Mouse (Mus musculus) midbrain, embryonic 16.5 days (tissue): ENCODE data around the gene Gng3. TPM values are rescaled to one million over a fixed set of nuclear protein-coding genes. Genes with fewer than 3 reads are reported as not detected.

Experiments
- microRNA-seq: library from miRNA; unstranded; fragments of <30 nt; microRNA quantifications from one replicate; pipeline ENCODE4, GENCODE M21; 2017
- polyA plus RNA-seq: library from polyadenylated mRNA; unstranded; fragments of >200 nt; fragmentation: Nextera tagmentation; extraction: Ambion mirVana; gene quantifications from 2 replicates; pipeline ENCODE4 v1.2.1, GENCODE M21; 2015

Gng3 gene
- polyA plus RNA-seq, 1 experiment from 2014 or later, result 539 TPM

Small RNA genes within 50 kb of the gene (microRNA-seq; reads per million reads assigned to microRNA genes)
- gene Mir5136, result 0.69 reads per million

Other genes starting within 250 kb of the Gng3 start
- 11.7 and 13.6 TPM in 2 replicates for gene Slc22a8, start 247.9 kb downstream of the Gng3 start, polyA plus RNA-seq
- 9.2 and 10.0 TPM in 2 replicates for gene Slc22a6, start 221.2 kb downstream of the Gng3 start, polyA plus RNA-seq
- 0.53 and 0.65 TPM in 2 replicates for gene Chrm1, start 175.4 kb downstream of the Gng3 start, polyA plus RNA-seq
- 176 and 182 TPM in 2 replicates for gene Slc3a2, start 115.8 kb downstream of the Gng3 start, polyA plus RNA-seq
- 93.1 and 95.9 TPM in 2 replicates for gene Wdr74, start 103.4 kb downstream of the Gng3 start, polyA plus RNA-seq
- gene 1700092M07Rik, start 98.5 kb downstream of the Gng3 start, polyA plus RNA-seq, result 1.2 and 1.8 TPM in 2 replicates
- gene Stx5a, start 97.8 kb downstream of the Gng3 start, polyA plus RNA-seq, result 122 and 123 TPM in 2 replicates
- gene Nxf1, start 82.1 kb downstream of the Gng3 start, polyA plus RNA-seq, result 146 and 169 TPM in 2 replicates
- 195 and 202 TPM in 2 replicates for gene Tmem223, start 68.2 kb downstream of the Gng3 start, polyA plus RNA-seq
- gene Tmem179b, start 64.7 kb downstream of the Gng3 start, polyA plus RNA-seq, result 26.4 and 26.6 TPM in 2 replicates
- gene Taf6l, start 52.8 kb downstream of the Gng3 start, polyA plus RNA-seq, result 30.7 and 32.9 TPM in 2 replicates
- gene Polr2g, start 40.6 kb downstream of the Gng3 start, polyA plus RNA-seq, result 136 and 140 TPM in 2 replicates
- 7.6 and 8.9 TPM in 2 replicates for gene Zbtb3, start 36.6 kb downstream of the Gng3 start, polyA plus RNA-seq
- 55.0 and 61.6 TPM in 2 replicates for gene Ttc9c, start 19.9 kb downstream of the Gng3 start, polyA plus RNA-seq
- 5.3 and 6.2 TPM in 2 replicates for gene Hnrnpul2, start 19.2 kb downstream of the Gng3 start, polyA plus RNA-seq
- gene AC129217.1, start 9.4 kb downstream of the Gng3 start, polyA plus RNA-seq, result not detected in 2 replicates
- gene Bscl2, start 1.7 kb downstream of the Gng3 start, polyA plus RNA-seq, result 101 and 105 TPM in 2 replicates
- 0.62 and 0.92 TPM in 2 replicates for gene Lrrn4cl, start 11.6 kb upstream of the Gng3 start, polyA plus RNA-seq
- gene Ubxn1, start 32.3 kb upstream of the Gng3 start, polyA plus RNA-seq, result 130 and 142 TPM in 2 replicates
- gene Uqcc3, start 41.7 kb upstream of the Gng3 start, polyA plus RNA-seq, result 54.5 and 59.8 TPM in 2 replicates
- gene Lbhd1, start 44.5 kb upstream of the Gng3 start, polyA plus RNA-seq, result 30.5 and 31.7 TPM in 2 replicates
- not detected in 2 replicates for gene Gm49403, start 44.7 kb upstream of the Gng3 start, polyA plus RNA-seq
- gene 1810009A15Rik, start 49.7 kb upstream of the Gng3 start, polyA plus RNA-seq, result 35.4 and 39.2 TPM in 2 replicates
- 0.43 TPM in 1 of 2 replicates, not detected in the other for gene Gm49416, start 49.7 kb upstream of the Gng3 start, polyA plus RNA-seq
- gene Ints5, start 53.8 kb upstream of the Gng3 start, polyA plus RNA-seq, result 29.2 and 30.9 TPM in 2 replicates
- 76.8 and 84.0 TPM in 2 replicates for gene Ganab, start 58.9 kb upstream of the Gng3 start, polyA plus RNA-seq
- gene B3gat3, start 81.2 kb upstream of the Gng3 start, polyA plus RNA-seq, result 87.8 and 95.7 TPM in 2 replicates
- 1.4 and 2.2 TPM in 2 replicates for gene Rom1, start 90.2 kb upstream of the Gng3 start, polyA plus RNA-seq
- gene Eml3, start 90.4 kb upstream of the Gng3 start, polyA plus RNA-seq, result 8.6 and 9.1 TPM in 2 replicates
- gene Mta2, start 102.7 kb upstream of the Gng3 start, polyA plus RNA-seq, result 108 and 121 TPM in 2 replicates
- 25.6 and 26.2 TPM in 2 replicates for gene Tut1, start 114.7 kb upstream of the Gng3 start, polyA plus RNA-seq
- 283 and 293 TPM in 2 replicates for gene Eef1g, start 127.8 kb upstream of the Gng3 start, polyA plus RNA-seq
- gene Ahnak, start 150.1 kb upstream of the Gng3 start, polyA plus RNA-seq, result 2.7 and 3.2 TPM in 2 replicates
- gene Scgb1a1, start 248.8 kb upstream of the Gng3 start, polyA plus RNA-seq, result not detected in 2 replicates